Mouse (Mus musculus) G1E (cell line): ENCODE data around the gene Bad. TPM values are rescaled to one million over a fixed set of nuclear protein-coding genes. Genes with fewer than 3 reads are reported as not detected.
"Not testable (repeated sequence)": the region's sequence is repeated elsewhere in the genome, so short reads cannot be mapped to it uniquely, and the experiment has no call there.

ENCODE experiments used
- ATAC-seq: 2 replicates; pipeline ENCODE4 v1.8.0; 2016; ENCODE audit warnings: mild to moderate bottlenecking; ENCODE audit not compliant: insufficient number of reproducible peaks, poor library complexity, low FRiP score, severe bottlenecking; ENCODE audit errors: extremely low read depth
- DNase-seq: peaks from one replicate; pipeline ENCODE4 v3.0.0; 2012; ENCODE audit warnings: low spot score
- H3K27me3 ChIP-seq: 2 replicates; pipeline ENCODE4 v1.6.1; 2012; ENCODE audit warnings: mild to moderate bottlenecking, low read length, inconsistent platforms; ENCODE audit not compliant: insufficient read depth
- H3K36me3 ChIP-seq: replicated peaks from 2 replicates; pipeline ENCODE3; 2012; ENCODE audit warnings: mild to moderate bottlenecking, inconsistent platforms
- H3K4me1 ChIP-seq: 2 replicates; pipeline ENCODE4 v1.6.1; 2012; ENCODE audit warnings: low read depth, low read length, inconsistent platforms, mixed read lengths; ENCODE audit not compliant: insufficient read depth
- H3K4me3 ChIP-seq: 2 replicates; pipeline ENCODE4 v1.5.1; 2012; ENCODE audit warnings: low read depth, mild to moderate bottlenecking, inconsistent platforms, low read length, moderate library complexity, mixed read lengths
- H3K9me3 ChIP-seq: replicated peaks from 2 replicates; pipeline ENCODE4 v1.6.1; 2012; ENCODE audit warnings: inconsistent platforms
- CTCF ChIP-seq: IDR thresholded peaks from 2 replicates; pipeline ENCODE4 v1.5.1; 2012; ENCODE audit warnings: low read depth, low read length, inconsistent platforms, mixed read lengths
- GATA1 ChIP-seq: IDR thresholded peaks from 2 replicates; pipeline ENCODE4 v1.6.1; 2012; ENCODE audit warnings: borderline replicate concordance, low read length, inconsistent platforms, mixed read lengths
- GATA2 ChIP-seq: IDR thresholded peaks from 2 replicates; pipeline ENCODE4 v1.6.1; 2012; ENCODE audit warnings: low read depth, low read length, inconsistent platforms, borderline replicate concordance
- POLR2AphosphoS5 ChIP-seq: IDR thresholded peaks from 2 replicates; pipeline ENCODE4 v1.6.1; 2012; ENCODE audit warnings: low read depth, low read length, inconsistent platforms; ENCODE audit not compliant: insufficient replicate concordance
- TAL1 ChIP-seq: conservative IDR thresholded peaks from 2 replicates; pipeline ENCODE4 v1.6.1; 2012; ENCODE audit warnings: low read depth, low read length, inconsistent platforms, mixed read lengths
- polyA plus RNA-seq: library from polyadenylated mRNA; stranded (reverse); fragments of >175 nt; gene quantifications from 2 replicates; pipeline ENCODE4 v1.2.3, GENCODE M21; 2012
- total RNA-seq, 2 experiments: library from RNA; stranded (forward) in 1 of 2; stranded (reverse) in 1 of 2; fragments of 200-1000 nt in 1 of 2; fragments of >200 nt in 1 of 2; fragmentation: Nextera tagmentation in 1 of 2; gene quantifications; 2 replicates each; pipeline ENCODE4 v1.2.3; 2014 to 2017

The Bad gene
- total RNA-seq (2014; fragmentation: Nextera tagmentation) (12.6 and 19.1 TPM in 2 replicates), total RNA-seq (2017) (50.7 and 62.7 TPM in 2 replicates), polyA plus RNA-seq (51.9 and 52.0 TPM in 2 replicates)

- H3K9me3 ChIP-seq = no peaks in the 10 kb centered on the region
- no peak for TF ChIP-seq GATA2
- no peak for TF ChIP-seq POLR2AphosphoS5
- TF ChIP-seq GATA1 = no peak
- no peak for TF ChIP-seq TAL1
- no peak for TF ChIP-seq CTCF
- peak; percentile 96 for DNase-seq
- H3K4me1 ChIP-seq = peaks cover 44% of the 10 kb centered on the region
- H3K36me3 ChIP-seq = peaks cover 49% of the 10 kb centered on the region
- no peaks in the 10 kb centered on the region for H3K27me3 ChIP-seq
- peak; percentile 35; the same call in 1 of the 2 replicates for ATAC-seq
- peak within 1 kb of the TSS; percentile 84 for H3K4me3 ChIP-seq
Measured at GRCm38 (mm10) chr19:6941372-6942248, at the start of gene Bad. Gene Bad, plus strand, starts transcription at chr19:6941861.

GRCm38 (mm10) chr19:6892512-6892911, 49.1 kb upstream of the Bad start:
- Histone ChIP-seq H3K36me3 (no peaks in the 10 kb centered on the region), H3K9me3 (peaks cover 6% of the 10 kb centered on the region), H3K4me1 (peaks cover 15% of the 10 kb centered on the region), H3K27me3 (no peaks in the 10 kb centered on the region; the same call in none of the 2 replicates), H3K4me3 (no peak overlapping the region)
- TF ChIP-seq TAL1 = no peak
- no peak for TF ChIP-seq POLR2AphosphoS5
- TF ChIP-seq GATA2 = no peak
- no peak for TF ChIP-seq CTCF
- no peak for TF ChIP-seq GATA1
- ATAC-seq (no peak), DNase-seq (no peak)

GRCm38 (mm10) chr19:6893731-6894451, 47.8 kb upstream of the Bad start:
- TF ChIP-seq CTCF (no peak), GATA2 (no peak), TAL1 (no peak), GATA1 (no peak), POLR2AphosphoS5 (no peak)
- H3K4me3 ChIP-seq = no peak overlapping the region
- DNase-seq = no peak
- peaks cover 3% of the 10 kb centered on the region for H3K27me3 ChIP-seq
- ATAC-seq = no peak
- H3K9me3 ChIP-seq = peaks cover 6% of the 10 kb centered on the region
- peaks cover 2% of the 10 kb centered on the region for H3K36me3 ChIP-seq
- H3K4me1 ChIP-seq = peaks cover 15% of the 10 kb centered on the region

GRCm38 (mm10) chr19:6895608-6896305, 45.9 kb upstream of the Bad start:
- not testable (repeated sequence) for H3K36me3 ChIP-seq, H3K4me3 ChIP-seq, DNase-seq

GRCm38 (mm10) chr19:6899641-6900040, 42.0 kb upstream of the Bad start:
- peaks cover 9% of the 10 kb centered on the region for H3K36me3 ChIP-seq
- peaks cover 17% of the 10 kb centered on the region for H3K9me3 ChIP-seq
- no peak overlapping the region for H3K4me3 ChIP-seq
- ATAC-seq (no peak), DNase-seq (no peak)
- no peak for TF ChIP-seq TAL1
- no peak for TF ChIP-seq POLR2AphosphoS5
- TF ChIP-seq CTCF = no peak
- no peak for TF ChIP-seq GATA1
- TF ChIP-seq GATA2 = no peak
- H3K27me3 ChIP-seq = peaks cover 3% of the 10 kb centered on the region; the same call in 1 of the 2 replicates
- 0 out of 2 replicates have a peak, but pooled peaks cover 3% of the 10 kb centered on the region for H3K4me1 ChIP-seq

More at GRCm38 (mm10) chr19:6895608-6896305, 45.9 kb upstream of the Bad start:
- peaks cover 14% of the 10 kb centered on the region for H3K4me1 ChIP-seq
- peaks cover 17% of the 10 kb centered on the region for H3K9me3 ChIP-seq
- not testable (repeated sequence) for ATAC-seq, H3K27me3 ChIP-seq

- no peak overlapping the region for H3K4me3 ChIP-seq
- H3K9me3 ChIP-seq = peaks cover 11% of the 10 kb centered on the region
- H3K27me3 ChIP-seq = 0 out of 2 replicates have a peak, but pooled peaks cover 3% of the 10 kb centered on the region
- ATAC-seq = no peak
- peaks cover 43% of the 10 kb centered on the region for H3K36me3 ChIP-seq
- H3K4me1 ChIP-seq = peaks cover 17% of the 10 kb centered on the region
- TF ChIP-seq POLR2AphosphoS5 (no peak), TAL1 (no peak), GATA2 (no peak), GATA1 (no peak), CTCF (no peak)
- no peak for DNase-seq
Measured at GRCm38 (mm10) chr19:6903031-6903430, 38.6 kb upstream of the Bad start.
